Mouse (Mus musculus) cortical plate, adult 2 months (tissue): ENCODE measurements around the gene Golim4. TPM values are rescaled to one million over a fixed set of nuclear protein-coding genes. Genes with fewer than 3 reads are reported as not detected.
A peak's percentile ranks its signal among the peaks of the same experiment; 100 is the strongest.

ENCODE experiments used
- H3K27ac ChIP-seq: fragments of 200-500 bp; 2 replicates; pipeline ENCODE4 v1.5.1; 2012; ENCODE audit warnings: low read length, control low read depth, inconsistent platforms; ENCODE audit not compliant: insufficient read depth
- H3K4me1 ChIP-seq: fragments of 200-500 bp; 2 replicates; pipeline ENCODE4 v1.6.1; 2011; ENCODE audit warnings: low read length; ENCODE audit not compliant: control insufficient read depth, insufficient read depth
- H3K4me3 ChIP-seq: fragments of 200-500 bp; 2 replicates; pipeline ENCODE4 v1.5.1; 2011; ENCODE audit warnings: mild to moderate bottlenecking, low read length, control low read depth; ENCODE audit not compliant: insufficient read depth
- CTCF ChIP-seq: fragments of 200-500 bp; IDR thresholded peaks from 2 replicates; pipeline ENCODE4 v1.5.1; 2011; ENCODE audit warnings: mild to moderate bottlenecking, control low read depth, low read length; ENCODE audit not compliant: insufficient read depth; ENCODE audit errors: extremely low read depth
- POLR2A ChIP-seq: fragments of 200-500 bp; IDR thresholded peaks from 2 replicates; pipeline ENCODE4 v1.6.1; 2011; ENCODE audit warnings: mild to moderate bottlenecking, low read length, control low read depth; ENCODE audit not compliant: insufficient read depth; ENCODE audit errors: extremely low read depth
- polyA plus RNA-seq: library from polyadenylated mRNA; depleted of rRNA; stranded (reverse); fragments of >200 nt; gene quantifications from 2 replicates; pipeline ENCODE4 v1.2.3, GENCODE M21; 2012

Golim4 gene
- polyA plus RNA-seq, 1 experiment: 22.9 TPM

- TF ChIP-seq POLR2A (no peak), CTCF (no peak)
- H3K4me3 ChIP-seq: no peak overlapping the region
- no peak overlapping the region for H3K27ac ChIP-seq
- no peaks in the 10 kb centered on the region; the same call in 1 of the 2 replicates for H3K4me1 ChIP-seq
These were observed 26.7 kb downstream of the Golim4 start for GRCm38 (mm10) chr3:75929926-75930548.

GRCm38 (mm10) chr3:75926327-75926726, 30.4 kb downstream of the Golim4 start:
- no peak overlapping the region for H3K27ac ChIP-seq
- TF ChIP-seq CTCF (no peak), POLR2A (no peak)

GRCm38 (mm10) chr3:75925123-75925522, 31.6 kb downstream of the Golim4 start:
- no peak for TF ChIP-seq POLR2A
- no peak for TF ChIP-seq CTCF
- Histone ChIP-seq H3K4me3 (no peak overlapping the region), H3K4me1 (no peaks in the 10 kb centered on the region; the same call in 1 of the 2 replicates), H3K27ac (no peak overlapping the region)

More at GRCm38 (mm10) chr3:75926327-75926726, 30.4 kb downstream of the Golim4 start:
- H3K4me3 ChIP-seq: no peak overlapping the region
- H3K4me1 ChIP-seq: no peaks in the 10 kb centered on the region; the same call in 1 of the 2 replicates

- TF ChIP-seq CTCF (no peak), POLR2A (no peak)
- Histone ChIP-seq H3K27ac (no peak overlapping the region), H3K4me3 (no peak overlapping the region), H3K4me1 (no peaks in the 10 kb centered on the region)
These were observed 38.8 kb downstream of the Golim4 start for GRCm38 (mm10) chr3:75917770-75918503.

- Histone ChIP-seq H3K4me1 (no peaks in the 10 kb centered on the region; the same call in 1 of the 2 replicates), H3K27ac (no peak overlapping the region), H3K4me3 (no peak overlapping the region)
- TF ChIP-seq POLR2A (no peak), CTCF (no peak)
These were observed 44.0 kb downstream of the Golim4 start for GRCm38 (mm10) chr3:75912786-75913185.

- no peak overlapping the region for H3K4me3 ChIP-seq
- no peaks in the 10 kb centered on the region; the same call in 1 of the 2 replicates for H3K4me1 ChIP-seq
- TF ChIP-seq POLR2A (no peak), CTCF (no peak)
- no peak overlapping the region for H3K27ac ChIP-seq
These were observed 46.0 kb downstream of the Golim4 start for GRCm38 (mm10) chr3:75910768-75911167.

GRCm38 (mm10) chr3:75910257-75910656, 46.5 kb downstream of the Golim4 start:
- TF ChIP-seq CTCF: peak; percentile 63
- TF ChIP-seq POLR2A: no peak
- H3K4me1 ChIP-seq: no peaks in the 10 kb centered on the region; the same call in 1 of the 2 replicates
- no peak overlapping the region for H3K4me3 ChIP-seq
- no peak overlapping the region for H3K27ac ChIP-seq

- Histone ChIP-seq H3K27ac (no peak overlapping the region), H3K4me1 (no peaks in the 10 kb centered on the region), H3K4me3 (no peak overlapping the region)
- TF ChIP-seq CTCF (peak; percentile 38; the same call in 1 of the 2 replicates), POLR2A (no peak)
These were observed 54.7 kb downstream of the Golim4 start for GRCm38 (mm10) chr3:75901903-75902598.

GRCm38 (mm10) chr3:75895075-75895474, 61.7 kb downstream of the Golim4 start:
- TF ChIP-seq CTCF (no peak), POLR2A (no peak)
- Histone ChIP-seq H3K4me3 (no peak overlapping the region), H3K27ac (peak overlapping the region; percentile 70), H3K4me1 (peaks cover 2% of the 10 kb centered on the region)
